Mouse (Mus musculus) left cerebral cortex, postnatal 36 days (tissue): Measurements from ENCODE around the gene Fry. TPM values are rescaled to one million over a fixed set of nuclear protein-coding genes. Genes with fewer than 3 reads are reported as not detected.

Source experiments
- DNase-seq, 2 experiments: peaks; one replicate each; pipeline ENCODE4 v3.0.0; 2021 to 2022; ENCODE audit warnings: low spot score in 2 of 2, mixed read lengths in 1 of 2
- intact Hi-C: fragments of 180-260 bp; cut with DNase I; formaldehyde crosslinking; loops from one replicate; pipeline ENCODE4 v1.15.1; 2025
- total RNA-seq, 2 experiments: library from RNA; stranded (reverse); gene quantifications; 2 replicates each; pipeline ENCODE4 v1.2.3; 2021

The Fry gene
- total RNA-seq, 2 experiments from 2014 or later, result 166 to 217 TPM

DNA sequence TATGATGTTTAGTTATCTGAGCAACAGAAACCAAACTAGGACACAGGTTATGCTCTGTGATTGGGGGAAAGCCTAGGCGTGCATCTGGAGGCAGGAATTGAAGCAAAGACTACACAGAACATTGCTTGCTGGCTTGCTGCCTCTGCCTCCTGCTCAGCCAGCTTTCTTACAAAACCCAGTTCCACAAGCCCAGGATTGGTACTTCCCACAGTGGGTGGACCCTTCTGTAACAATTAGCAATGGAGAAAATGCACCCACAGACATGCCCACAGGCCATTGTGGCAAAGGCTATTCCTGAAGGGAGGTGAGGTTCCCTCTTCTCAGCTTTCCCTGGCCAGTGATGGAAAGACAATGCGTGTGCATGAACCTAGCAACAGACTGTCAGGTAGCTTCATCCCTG lies 4.1 kb downstream of the Fry start:
- peak; percentile 56 to 63 for DNase-seq
- intact Hi-C loops, result no loop called here

DNA sequence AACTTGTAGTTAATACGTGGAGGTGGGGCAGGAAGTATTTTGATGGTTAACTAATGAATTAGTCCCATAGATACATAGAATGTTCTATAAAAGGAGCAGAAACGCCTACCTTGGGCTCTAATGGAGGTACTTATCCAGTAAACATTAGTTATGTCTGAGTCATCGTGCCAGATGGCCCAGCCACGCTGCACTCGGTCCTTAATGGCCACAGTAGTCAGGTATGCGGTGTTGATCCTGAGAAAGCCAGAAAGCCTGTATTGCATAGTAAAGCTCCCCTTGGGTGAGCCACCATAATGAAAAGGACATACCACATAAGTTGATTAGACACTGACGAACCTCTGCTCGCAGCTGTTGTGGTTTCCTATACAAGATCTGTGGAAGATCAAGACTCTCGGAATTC lies 7.5 kb downstream of the Fry start:
- DNase-seq, result no peak
- intact Hi-C loops, result no loop called here

DNA sequence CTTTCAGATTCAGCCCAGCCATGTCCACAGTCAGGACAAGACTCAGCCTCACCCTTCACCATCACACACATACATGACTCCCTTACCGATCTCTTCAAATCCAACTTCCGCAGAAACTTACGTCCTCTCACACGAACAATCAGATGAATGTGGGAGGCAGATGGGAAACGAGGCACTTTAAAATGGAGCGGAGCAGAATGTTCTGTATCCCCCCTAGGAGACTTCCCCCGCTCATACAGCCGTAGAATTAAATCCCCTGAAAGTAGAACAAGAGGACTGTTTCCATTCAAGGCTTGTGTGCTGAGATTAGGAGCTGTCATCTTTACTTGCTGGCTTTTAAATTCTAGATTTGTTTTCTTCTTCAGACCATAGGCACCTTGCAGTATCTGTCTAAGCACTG lies 10.0 kb downstream of the Fry start:
- intact Hi-C loops, result no loop called here
- peak in 1 of 2 experiments; percentile 41 for DNase-seq

DNA sequence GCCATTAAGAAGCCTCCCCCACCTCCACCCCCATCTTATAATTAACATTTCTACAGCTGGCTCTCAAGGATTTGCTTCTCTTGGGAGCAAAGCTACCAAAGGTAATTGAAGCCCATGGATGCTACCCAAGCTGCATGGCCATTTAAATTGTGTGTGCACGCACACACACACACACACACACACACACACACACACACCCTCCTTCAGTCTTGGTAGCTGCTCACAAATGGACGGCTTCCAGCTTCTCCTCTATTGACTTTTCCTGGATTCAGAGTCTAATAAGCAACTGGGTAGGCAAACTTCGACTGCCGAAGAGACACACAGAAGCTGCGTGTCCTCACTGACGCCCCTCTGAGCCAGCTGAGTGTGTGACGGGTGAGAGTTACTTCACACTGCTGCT lies 11.7 kb downstream of the Fry start:
- intact Hi-C loops, result no loop called here
- no peak for DNase-seq

DNA sequence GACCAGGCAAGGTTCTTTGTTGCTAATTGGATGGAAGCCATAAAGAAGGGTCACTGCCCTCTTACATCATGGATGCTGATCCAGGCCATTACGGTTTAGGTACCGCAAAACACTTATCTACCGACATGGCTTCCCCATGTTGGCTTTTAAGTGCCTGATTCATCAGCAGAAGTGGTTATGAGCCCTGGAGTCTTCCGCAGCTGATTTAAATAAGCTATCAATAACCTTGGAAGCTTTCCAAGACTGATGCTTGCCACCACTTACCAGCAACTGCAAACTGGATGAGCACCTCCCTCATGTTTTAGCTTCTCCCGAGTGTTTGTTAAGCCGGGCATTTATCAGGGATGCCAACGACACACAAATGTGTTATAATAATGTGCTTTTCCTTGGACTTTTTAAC lies 12.7 kb downstream of the Fry start:
- DNase-seq, result no peak
- intact Hi-C loops, result no loop called here

DNA sequence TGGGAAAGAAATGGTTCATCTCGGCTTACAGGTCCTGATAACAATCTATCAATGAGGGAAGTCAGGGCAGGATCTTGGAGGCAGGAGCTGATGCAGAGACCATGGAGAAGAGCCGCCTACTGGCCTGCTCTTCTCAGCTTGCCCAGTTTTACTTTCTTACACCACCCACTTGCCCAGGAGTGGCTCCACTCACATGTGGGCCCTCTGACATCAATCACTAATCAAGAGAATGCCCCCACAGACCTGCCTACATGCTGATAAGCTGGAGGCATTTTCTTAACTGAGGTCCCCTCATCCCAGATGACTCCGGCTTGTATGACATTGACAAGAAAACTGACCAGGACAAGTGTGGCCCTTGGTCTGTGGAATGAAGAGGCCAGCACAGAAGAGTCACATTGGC lies 16.2 kb downstream of the Fry start:
- DNase-seq, result no peak
- intact Hi-C loops, result no loop called here

DNA sequence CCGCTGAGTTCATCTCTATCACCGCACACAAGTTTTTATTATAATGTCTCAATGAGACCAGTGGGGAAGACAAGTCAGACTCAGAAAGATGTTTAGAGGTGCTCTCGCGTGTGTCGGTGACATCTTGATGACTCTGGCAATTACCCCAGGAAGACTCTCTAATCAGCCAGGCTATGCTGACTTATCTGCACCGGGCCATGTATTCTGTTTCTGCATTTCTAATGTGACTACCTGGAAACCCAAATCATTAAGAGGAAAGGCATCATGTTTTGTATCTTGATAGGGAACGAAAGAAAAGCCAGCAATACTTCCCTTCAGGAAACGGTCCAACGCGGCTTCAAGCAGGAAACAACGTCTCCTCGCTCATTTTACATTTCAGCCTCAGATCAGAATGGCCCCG lies 17.1 kb downstream of the Fry start:
- intact Hi-C loops, result no loop called here

DNA sequence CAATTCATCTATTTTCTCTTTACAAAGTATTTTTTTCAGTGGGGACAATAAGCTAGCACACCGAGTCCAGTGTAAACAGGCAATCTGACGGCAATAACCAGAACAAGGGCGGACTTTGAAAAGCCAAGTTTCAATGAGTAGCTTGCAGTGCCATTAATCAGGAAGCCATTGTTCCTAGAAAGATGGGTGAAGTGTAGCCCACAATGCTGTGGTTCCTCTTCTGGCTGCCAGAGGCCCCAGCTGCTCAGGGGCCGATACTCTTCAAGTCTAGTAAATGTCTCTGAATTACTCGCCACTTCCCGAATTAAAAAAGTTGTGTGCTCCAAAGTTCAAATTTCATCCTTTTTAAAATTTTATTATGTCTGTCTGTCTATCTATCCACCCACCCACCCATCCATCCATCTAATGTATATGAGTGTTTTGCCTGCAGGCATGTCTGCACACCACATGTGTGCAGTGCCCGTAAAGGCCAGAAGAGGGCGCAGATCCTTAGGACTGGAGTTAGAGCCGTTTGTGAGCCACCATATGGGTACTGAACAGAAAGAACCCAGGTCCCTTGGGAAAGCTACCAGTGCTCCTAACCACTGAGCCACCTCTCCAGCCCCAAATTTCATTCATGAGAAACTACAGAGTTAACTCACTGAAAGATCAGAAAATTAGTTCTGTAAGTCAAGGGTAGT lies 19.5 kb downstream of the Fry start:
- intact Hi-C loops, result no loop called here
- no peak for DNase-seq

More for the DNA sequence above, 17.1 kb downstream of the Fry start:
- DNase-seq, result no peak

DNA sequence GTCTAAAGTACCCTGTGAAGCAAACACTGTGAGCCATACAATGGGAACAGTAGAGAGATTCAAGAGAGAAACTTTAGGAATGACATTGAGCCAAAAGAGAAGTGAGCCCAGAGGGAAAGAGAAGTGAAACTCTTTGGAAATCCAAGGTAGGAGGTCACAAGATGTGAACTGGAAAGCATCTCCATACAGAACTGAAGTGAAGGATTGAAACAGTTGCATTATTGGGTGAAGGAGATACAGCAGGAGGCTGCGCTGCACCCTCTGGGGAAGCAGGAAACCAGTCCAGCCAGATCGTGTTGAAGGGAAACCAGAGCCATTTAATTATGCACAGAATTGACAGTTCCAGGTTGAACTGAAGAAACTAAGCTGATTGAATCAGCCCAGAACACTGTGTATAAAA lies 22.1 kb downstream of the Fry start:
- intact Hi-C loops, result no loop called here
- DNase-seq, result no peak

DNA sequence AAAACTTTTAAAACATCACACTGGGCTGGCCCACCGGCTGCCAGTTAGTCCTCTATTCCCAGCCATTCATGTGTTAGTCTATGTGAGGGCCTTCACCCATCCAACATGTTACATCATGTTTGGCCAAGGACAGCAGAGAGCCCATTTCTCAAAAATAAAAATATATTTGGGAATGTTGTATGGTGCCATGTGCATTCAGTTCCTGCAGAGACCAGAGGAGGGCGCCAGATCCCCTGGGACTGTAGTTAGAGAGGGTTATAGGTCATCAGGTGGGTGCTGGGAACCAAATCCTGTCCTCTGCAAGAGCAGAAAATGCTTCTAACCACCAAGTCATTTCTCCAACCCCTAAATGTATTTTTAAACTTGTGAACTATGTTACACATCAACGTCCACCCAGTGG lies 27.5 kb downstream of the Fry start:
- intact Hi-C loops, result no loop called here
- DNase-seq, result no peak

DNA sequence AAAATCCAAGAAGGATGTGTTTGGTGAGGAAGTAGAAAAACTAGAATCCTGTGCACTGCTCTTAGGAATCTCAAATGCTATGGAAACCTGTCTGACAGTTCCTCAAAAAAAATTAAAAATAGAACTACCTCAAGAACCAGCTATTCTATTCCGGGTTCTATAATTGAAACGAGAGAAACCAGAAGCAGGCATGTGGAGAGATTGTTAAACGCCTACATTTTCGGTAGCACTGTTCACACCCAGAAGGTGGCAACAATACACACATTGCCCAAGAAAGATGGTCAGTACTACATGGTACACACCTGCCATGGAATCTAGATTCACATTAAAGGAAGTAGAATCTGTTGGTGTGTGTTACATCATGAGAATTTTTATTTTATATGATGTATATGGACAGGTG lies 28.2 kb downstream of the Fry start:
- no peak for DNase-seq
- intact Hi-C loops, result no loop called here

DNA sequence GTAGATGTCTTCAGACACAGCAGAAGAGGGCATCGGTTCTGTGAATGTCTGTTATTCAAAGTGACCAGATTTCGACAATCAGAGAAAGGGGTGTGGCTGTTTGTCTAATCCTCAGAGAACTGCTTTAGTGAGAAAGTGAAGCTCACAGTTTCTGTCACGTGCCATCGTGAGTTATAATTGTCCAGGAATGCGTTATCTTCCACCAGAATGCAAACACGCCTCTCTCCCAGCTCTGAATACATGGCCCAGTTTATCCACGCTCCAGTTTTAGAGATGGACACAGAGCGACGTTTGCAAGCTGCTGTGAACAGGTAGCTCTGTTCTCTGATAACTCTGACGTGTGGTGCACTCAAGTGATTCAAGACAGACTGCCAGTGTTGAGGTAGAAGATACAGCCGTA lies 31.3 kb downstream of the Fry start:
- intact Hi-C loops, result no loop called here
- DNase-seq, result peak in 1 of 2 experiments; percentile 32

DNA sequence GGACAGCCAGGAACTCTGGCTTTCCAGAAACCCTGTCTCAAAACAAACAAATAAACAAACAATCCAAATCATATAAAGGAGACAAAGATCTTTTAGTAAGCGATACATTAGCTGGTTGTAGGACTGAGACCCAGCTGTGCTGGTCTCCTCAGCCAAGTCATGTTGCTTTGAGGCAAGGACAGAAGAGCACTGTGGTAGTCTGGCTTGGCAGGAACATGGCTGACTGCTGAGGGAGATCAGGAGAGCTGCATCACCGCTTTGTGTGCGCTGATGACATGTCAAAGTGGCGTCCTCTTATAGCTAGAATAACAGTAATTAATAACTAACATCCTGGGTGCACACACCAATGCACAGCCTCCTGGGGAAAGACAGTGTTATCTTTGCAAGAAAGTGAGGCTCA lies 32.5 kb downstream of the Fry start:
- intact Hi-C loops, result no loop called here
- no peak for DNase-seq

DNA sequence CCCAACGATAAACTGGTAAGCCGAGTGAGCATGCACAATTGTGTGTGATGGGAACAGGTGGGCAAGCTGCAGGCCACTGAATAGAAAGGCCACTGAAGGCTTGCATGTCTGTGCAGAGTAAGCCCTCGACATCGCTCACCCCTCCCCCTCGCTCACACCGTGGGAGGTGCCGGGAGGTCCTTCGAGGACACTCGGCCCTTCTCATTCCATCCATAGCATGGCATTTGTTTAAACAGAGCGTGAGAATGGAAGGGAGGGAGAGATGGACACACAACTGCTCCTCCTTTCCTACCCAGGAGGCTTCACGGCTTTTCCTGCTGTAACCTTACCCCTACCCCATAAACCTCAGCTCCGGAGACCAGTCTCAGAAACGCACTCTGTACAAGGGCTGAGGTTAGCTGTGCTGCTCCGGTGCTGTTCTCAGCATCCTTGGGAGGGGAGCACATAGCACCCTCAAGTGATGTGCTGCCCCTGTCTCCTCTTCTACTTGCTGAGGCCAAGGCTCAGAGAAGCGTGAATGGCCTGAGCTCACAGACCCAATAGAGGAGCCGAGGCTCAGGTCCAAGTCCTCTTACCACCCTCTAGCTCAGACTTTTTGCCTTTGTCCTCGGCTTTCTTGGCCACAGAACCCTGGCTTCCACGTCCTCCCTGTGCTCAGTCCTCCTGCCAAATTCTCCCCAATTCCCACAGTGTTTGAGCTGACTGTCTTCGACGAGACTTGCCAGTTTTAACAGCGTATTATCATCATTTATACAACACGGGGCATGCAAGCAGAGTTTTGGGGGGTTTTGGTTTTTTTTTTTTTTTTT lies 33.8 kb downstream of the Fry start:
- intact Hi-C loops, result no loop called here
- DNase-seq, result no peak

DNA sequence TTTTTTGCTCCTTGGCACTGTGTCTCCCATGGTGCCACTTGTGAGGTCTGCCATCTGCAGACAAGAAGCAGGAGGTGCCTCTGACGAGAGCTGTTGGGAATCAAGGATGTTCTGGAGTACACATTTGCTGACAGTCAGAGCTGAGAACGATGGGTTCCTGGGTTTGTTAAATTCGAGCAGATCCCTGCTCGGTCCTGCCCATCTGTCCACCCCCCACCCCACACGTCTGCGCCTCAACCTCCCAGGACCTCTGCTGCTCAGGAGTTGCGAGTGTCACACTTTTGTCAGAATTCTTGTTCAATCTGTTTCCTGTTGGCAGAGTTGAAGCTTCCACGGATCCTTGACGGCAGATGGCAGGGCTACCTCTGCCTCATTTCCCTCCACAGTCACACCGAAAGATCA lies 34.4 kb downstream of the Fry start:
- intact Hi-C loops, result no loop called here
- DNase-seq, result no peak

DNA sequence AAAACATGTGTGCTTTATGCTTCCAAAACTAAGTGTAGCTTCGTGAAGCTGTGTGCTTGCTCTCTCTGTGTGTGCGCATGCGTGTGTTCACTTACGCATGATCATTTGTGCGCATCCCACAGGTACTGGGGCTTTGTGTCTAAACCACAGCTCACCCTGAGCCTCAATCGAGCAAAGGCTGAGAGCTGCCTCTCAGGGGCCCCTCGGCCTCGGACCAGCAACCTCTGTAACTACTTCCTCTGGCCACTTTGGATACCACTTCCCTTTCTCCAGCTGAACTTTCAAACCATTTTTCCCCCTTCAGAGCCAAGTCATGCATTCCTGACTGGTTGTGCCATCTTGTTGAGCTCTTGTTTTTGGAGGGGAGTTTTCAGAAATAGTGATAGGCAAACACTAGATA lies 36.9 kb downstream of the Fry start:
- intact Hi-C loops, result loop anchor here (5.0 kb wide), 1 partner anchor 38 kb away; the partner anchor contains the start of gene Fry
- DNase-seq, result no peak

DNA sequence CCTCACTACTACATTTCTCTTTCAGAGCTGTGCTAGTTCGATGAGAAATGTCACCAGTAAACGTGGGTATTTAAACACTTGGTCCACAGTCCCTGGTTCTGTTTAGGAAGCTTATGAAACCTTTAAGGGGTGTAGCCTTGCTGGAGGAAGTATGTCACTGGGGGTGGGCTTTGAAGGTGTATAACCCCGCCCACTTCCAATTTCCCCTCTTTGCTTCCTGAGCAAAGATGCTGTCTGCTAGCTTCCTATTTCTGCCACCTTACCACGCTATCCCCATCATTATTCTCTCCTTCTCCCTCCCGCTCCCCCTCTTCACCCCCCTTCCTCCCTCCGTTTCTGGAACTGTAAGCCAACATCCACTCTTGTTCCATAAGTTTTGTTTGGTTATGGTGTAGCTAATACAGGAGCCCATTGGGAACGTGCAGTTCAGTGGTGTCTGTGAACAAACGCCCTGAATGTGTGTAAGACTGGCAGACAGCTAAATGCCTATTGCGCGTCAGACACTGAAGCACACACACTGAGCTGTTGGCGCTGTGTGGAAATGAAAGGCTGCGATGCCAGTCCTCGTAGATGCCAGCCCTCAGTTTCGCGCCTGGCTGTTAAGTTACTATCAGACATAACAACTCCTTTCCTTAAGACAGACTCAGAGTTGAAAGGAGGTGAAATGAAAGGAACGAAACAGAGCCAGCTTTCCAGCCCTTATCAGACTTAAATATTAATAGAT lies 37.8 kb downstream of the Fry start:
- intact Hi-C loops, result loop anchor here (2.0 to 5.0 kb wide), 2 partner anchors 39 to 59 kb away; partner anchors contain the start of gene Fry
- DNase-seq, result no peak

DNA sequence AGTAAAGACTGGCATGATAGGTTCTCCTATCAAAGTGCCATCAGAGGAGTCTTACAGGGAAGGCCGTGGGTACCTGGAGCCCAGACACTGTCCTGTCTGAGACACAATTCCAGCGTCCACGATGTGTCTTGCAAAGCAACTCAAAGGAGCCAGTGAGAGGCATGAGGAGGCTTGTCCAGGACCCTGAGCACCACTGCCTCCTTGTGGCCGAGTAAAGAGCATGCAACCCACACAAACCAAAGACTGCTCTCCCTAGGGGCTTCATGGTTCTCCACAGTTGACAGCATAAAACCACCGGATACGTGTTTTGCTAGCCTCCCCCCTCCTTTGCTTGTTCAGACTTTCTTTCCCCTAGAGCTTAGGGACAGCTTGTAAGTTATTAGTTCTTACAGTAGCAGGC lies 39.2 kb downstream of the Fry start:
- intact Hi-C loops, result loop anchor here (2.0 to 5.0 kb wide), 2 partner anchors 40 to 61 kb away; partner anchors contain the start of gene Fry

DNA sequence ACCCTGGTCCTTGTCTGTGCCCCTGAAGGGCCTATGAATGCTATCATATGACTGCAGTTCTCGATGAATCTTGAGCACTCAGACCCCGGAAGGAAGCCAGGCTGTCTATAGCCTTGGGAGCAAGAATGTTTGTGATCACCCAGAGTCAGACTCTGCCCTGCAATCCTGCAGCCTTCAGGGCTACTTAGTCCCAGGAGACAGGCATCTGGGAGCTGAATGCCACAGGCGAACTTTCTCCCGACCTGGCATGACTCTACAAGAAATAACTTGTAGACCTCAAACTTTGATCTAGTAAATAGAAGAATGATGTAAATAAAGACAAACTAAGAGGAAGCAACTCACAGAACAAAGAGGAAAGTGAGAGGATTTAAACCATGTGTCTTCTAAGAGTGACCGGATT lies 40.7 kb downstream of the Fry start:
- intact Hi-C loops, result loop anchor here (5.0 kb wide), 1 partner anchor 42 kb away; the partner anchor contains the start of gene Fry
- no peak for DNase-seq

More for the DNA sequence above, 39.2 kb downstream of the Fry start:
- no peak for DNase-seq

DNA sequence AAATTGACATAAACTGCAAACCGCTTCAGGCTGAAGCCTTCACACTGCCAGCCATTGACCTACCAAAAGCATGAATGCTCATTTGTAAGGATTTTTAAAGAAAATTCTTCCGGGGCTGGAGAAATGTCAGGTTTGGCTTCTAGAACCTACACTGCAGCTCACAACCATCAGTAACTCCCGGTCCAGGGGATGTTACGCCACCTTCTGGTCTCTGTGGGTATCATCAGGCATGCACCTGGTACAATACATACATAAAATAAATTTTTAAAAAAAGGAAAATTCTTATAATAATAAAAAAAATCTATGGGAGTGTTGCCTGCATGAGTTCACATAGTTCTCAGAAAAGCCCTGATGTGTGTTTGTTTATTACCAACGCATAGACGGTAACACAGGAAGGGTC lies 42.7 kb downstream of the Fry start:
- intact Hi-C loops, result no loop called here
- no peak for DNase-seq
